Mouse (Mus musculus) lung, postnatal 14 days (tissue): ENCODE measurements around the gene Kcng3.

ENCODE experiments used
- DNase-seq: peaks from one replicate; pipeline ENCODE4 v3.0.0; 2021

Gene Kcng3

DNA sequence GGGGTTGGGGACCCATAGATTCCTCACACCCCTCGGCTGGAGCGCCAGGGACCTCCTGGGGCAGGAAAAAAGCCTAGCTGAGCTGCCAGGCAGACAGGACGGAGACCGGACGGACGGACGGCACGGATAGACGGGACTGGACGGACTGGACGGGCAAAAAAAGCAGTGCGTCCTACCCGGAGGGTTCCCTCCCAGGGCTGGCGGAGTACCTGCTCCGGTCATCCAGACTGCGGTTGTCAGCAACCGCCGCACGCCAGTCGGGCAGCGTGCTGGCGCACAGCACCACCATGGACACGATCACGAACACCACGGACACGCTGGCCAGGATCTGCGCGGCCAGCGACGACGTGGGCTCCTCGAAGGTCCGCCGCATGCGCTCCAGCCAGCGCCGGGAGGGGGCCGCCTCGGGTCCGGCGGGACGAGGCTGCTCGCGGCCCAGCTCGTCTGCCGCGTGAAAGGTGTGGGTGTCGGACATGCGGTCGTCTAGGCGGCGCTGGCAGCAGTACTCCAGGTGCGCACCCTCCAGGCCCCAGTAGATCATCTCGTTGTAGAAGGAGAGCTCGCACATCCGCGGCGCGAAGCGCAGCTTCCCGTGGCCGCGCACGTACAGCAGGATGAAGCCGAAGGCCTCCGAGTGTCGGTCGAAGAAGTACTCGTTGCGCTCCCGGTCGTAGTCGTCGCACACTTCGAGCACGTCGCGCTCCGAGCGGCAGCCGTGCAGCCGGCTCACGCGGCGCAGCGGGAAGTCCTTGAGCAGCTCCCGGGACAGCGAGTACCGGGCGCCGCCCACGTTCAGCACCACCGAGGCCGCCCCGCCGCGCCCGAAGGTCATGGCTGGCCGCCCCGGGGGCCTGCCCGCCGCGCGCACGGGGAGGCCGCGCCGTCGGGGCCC lies 662 bp downstream of the Kcng3 start:
- DNase-seq, result peak; percentile 25

DNA sequence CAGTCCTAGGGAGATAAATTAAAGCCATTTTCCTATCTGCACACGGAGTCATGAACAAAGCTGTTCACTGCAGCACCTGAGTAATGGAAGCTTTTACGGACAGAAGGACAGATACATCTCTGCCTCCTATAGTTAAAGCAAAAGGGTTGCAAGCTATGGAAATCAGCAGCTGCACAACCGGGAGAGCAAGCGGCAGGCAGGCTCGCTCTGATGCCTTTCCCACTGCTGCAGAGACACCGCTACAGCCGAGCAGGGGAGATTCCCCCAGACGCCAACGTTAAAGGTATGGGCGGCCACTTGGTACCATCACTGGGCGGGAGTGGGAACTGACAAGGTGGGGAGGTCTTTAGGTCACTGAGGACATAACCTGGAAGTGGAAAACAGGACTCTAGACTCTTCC lies 17.8 kb downstream of the Kcng3 start:
- no peak for DNase-seq

DNA sequence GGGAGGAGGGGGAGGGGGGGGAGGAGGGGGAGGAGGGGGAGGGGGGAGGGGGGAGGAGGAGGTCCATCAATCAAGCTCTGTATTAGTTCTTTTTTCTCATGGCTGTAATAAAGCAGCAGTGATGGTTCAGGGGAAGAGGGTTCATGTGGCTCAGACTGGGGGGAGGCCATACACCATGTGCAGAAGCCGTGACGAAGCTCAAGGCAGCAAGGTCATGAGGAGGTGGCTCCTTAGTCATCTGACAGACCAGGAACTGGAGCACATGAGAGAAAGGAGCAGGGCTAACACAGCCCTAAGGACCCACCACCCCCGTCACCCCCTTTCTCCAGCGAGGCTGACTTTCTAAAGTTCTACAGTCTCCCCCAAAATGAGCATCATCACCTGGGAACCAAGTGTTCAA lies 22.2 kb downstream of the Kcng3 start:
- no peak for DNase-seq

DNA sequence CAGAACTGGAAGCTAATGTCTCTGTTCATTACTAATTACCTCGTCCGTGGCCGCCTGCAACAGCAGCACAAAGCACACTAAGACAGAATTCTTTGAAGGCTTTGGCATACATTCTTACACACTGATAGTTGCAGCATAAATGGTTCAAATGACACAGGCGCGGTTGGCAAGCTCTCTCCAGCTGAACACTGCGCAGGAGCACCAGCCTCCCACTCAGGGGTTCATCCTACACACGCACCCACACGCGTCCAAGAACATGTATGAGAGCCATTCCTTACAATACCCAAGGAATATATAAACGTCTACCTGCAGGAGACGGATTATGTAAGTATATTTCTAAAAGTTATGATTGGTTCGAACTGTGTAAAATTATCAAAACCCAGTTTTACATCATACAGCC lies 30.7 kb downstream of the Kcng3 start:
- no peak for DNase-seq

DNA sequence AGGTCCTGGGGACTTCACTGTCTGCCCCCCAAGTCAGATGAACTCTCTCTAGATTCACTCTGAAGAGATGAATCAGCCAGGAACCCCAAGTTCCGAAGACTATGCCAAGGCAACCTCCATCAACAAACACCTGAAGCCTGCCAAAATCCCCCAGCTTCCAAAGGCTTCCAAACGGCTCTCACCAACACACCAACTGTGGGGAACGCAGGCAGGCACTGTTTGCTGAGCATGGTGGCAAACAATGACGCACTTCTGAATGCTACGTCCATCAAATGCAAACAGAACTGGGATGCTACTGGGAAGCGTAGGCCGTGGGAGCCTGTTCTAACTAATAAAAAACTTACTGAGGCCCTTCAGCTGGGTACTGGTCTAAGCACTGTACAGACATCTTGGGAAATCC lies 35.7 kb downstream of the Kcng3 start:
- no peak for DNase-seq

GRCm38 (mm10) chr17:83594526-83594925 lies 37.2 kb downstream of the Kcng3 start:
- DNase-seq, result no peak

GRCm38 (mm10) chr17:83593396-83593795 lies 38.3 kb downstream of the Kcng3 start:
- no peak for DNase-seq

DNA sequence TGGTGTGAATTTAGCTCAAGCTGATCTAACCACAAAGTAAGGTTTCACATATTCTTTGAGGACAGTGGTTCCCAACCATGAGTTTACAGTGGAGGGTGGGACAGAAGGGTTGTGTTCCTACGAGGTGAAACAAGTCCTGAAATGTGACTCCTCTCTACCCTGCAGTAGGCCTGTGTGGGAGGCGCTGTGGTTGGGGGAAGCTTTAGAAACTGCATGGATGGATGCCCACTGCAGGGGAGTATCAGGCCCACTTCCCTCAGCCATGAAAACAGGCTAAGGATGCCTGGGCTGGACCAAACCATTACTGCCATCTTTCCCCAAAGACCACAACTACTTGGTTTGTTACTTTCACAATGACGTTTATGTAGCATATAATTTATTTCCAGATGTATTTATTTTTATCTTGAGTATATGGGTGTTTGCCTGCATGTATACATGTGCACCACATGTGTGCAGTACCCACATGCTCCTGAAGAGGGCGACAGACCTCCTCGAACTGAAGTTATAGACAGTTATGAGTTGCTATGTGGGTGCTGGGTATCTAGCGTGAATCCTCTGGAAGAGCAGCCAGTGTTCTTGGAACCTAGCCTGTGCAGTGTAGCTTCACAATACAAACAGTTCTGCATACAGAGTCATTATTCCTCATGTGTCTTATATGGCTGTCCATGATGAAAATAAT lies 42.9 kb downstream of the Kcng3 start:
- no peak for DNase-seq

GRCm38 (mm10) chr17:83587731-83588130 lies 44.0 kb downstream of the Kcng3 start:
- no peak for DNase-seq

DNA sequence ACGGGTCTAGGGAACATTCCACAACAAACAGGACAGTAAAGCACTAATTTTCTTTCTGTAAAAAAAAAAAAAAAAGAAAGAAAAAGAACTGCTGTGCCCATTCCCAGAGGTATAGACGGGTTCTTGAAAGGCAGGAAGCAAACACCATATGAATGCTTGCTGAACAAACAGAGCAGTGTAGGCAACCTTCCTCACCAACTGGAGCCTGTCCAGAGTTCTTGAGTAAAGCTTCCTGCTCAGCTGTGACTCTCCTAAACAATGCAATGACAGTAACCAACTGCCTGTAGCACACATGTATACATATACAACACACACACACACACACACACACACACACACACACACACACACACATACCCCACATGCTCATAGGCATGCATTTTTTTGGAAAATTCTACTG lies 49.1 kb downstream of the Kcng3 start:
- DNase-seq, result no peak

DNA sequence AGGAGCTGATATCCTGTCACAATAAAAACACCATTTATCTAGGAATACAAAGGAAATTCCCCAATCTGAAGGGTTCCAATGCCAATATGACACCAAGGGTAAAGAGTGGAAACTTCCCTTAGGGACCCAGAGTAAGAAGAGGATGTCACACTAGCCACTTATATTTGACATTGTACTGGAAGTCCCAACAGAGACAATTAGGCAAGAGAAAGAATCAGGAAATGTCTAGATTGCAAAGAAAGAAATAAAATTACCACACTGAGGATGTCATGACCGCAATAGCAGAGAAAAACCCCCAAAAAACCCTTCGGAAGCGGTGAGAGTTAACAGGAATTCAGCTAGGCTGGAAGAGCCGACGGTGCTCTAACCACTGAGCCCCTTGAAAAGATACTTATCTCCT lies 51.0 kb downstream of the Kcng3 start:
- DNase-seq, result no peak

- DNase-seq, result no peak
These were observed 54.8 kb downstream of the Kcng3 start for GRCm38 (mm10) chr17:83576810-83577371.

DNA sequence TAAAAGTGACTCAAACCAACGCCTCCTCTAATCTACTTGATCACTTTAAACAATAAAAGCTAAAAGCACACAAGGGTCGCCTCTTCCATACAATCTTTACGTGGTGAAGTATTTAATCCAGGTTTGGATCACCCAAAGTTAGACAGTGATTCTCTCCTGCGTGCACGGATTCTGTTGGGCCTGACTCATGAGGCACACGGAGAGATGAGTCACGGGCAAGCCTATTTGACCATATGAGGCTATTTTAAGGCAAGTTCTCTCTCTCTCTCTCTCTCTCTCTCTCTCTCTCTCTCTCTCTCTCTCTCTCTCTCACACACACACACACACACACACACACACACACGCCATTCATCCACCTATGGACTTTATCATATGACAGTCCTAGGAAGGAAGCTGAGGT lies 57.1 kb downstream of the Kcng3 start:
- no peak for DNase-seq

- no peak for DNase-seq
These were observed 58.6 kb downstream of the Kcng3 start for GRCm38 (mm10) chr17:83573128-83573527.

- DNase-seq, result no peak
These were observed 59.3 kb downstream of the Kcng3 start for GRCm38 (mm10) chr17:83572366-83572765.

DNA sequence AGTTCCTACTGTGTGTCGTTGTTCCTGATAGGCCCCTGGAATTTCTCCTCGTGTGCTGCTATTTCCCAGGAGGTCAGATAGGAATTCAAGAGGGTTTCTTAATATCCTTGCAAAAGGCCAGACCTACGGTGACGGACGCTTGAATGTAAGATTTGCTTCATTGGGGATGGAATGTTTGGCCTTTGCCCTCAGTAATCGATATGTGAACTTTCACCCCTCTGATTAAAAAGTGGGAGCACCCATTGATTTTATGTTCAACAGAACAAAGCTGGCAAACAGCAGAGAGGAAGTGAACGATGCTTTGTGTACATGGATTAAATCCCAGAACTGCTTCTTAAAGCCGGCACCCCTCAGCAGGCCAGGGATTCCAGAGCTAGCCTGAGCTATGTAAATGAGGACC lies 64.3 kb downstream of the Kcng3 start:
- DNase-seq, result no peak

GRCm38 (mm10) chr17:83565506-83565905 lies 66.2 kb downstream of the Kcng3 start:
- DNase-seq, result no peak

- no peak for DNase-seq
These were observed 67.4 kb downstream of the Kcng3 start for GRCm38 (mm10) chr17:83564119-83564820.

GRCm38 (mm10) chr17:83563703-83564111 lies 68.0 kb downstream of the Kcng3 start:
- DNase-seq, result peak; percentile 68

DNA sequence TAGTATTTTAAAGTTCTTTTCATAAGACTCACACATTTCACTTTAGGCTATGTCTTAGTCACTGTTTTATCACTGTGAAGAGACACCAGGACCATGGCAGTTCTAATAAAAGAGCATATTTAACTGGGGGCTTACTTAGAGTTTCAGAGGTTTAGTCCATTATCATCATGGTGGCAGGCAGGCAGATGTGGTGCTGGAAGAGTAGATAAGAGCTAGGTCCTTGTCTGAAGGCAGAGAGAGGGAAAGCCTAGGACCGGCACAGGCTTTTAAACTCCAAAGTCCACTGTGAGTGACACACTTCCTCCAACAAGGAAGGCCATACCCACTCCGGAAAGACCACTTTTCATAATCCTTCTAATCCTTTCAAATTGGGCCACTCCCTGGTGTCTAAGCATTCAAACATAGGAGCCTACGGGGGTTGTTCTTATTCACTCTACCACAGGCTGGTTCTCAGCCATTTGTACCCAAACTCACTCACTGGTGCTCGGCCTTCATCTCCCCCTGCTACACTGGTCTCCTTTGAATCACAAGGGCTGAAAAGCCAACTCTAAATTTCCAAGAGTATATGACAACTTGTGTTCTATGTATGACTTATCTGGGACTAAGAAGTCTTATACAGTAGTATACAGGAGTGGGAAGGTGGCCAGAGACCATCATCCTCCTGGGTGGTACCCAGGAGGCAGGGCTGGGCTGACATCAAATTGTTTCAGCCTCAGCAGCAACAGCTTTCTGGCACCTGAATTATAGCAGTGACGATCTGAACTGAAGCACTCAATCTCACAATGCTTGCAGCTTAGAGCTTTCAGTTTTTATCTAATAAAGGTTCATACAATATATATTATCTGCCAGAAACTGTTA lies 69.3 kb downstream of the Kcng3 start:
- no peak for DNase-seq

GRCm38 (mm10) chr17:83559081-83559480 lies 72.6 kb downstream of the Kcng3 start:
- DNase-seq, result no peak

DNA sequence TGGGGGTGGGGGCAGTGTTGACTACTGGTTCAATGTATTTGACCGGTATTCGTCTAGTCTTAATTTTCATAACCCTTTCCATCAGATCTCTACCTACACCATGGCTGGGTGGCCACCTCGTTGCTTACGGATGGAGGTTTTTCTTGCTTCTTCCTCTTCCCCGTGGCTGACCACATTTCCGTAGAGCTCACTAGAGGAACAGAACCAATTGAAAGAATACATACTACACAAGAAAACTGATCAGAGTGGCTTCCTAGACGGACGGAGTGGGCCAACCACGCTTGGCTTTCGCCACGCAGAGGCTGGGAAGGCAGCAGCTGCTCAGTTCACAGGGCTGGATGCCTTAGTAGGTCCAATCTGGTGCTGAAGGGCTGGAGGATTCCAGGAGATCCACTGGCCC lies 75.9 kb downstream of the Kcng3 start:
- DNase-seq, result no peak
